Mouse (Mus musculus) megakaryocyte, embryonic 14.5 days (primary cell): Measurements from ENCODE around the gene Lor.

Source experiments
- FLI1 ChIP-seq: IDR thresholded peaks from 2 replicates; pipeline ENCODE4 v1.6.1; 2012; ENCODE audit warnings: low read length, inconsistent platforms, mixed read lengths
- GATA1 ChIP-seq: IDR thresholded peaks from 3 replicates; pipeline ENCODE4 v1.6.1; 2012; ENCODE audit warnings: mixed read lengths, low read length, inconsistent platforms, borderline replicate concordance

GRCm38 (mm10) chr3:92033892-92034291, 49.0 kb downstream of the Lor start:
- TF ChIP-seq FLI1 (no peak), GATA1 (no peak)
